Mouse (Mus musculus) thymus, postnatal 10 days (tissue): ENCODE data around the gene Scgb1a1.
A peak's percentile ranks its signal among the peaks of the same experiment; 100 is the strongest.
"Not testable (repeated sequence)": the region's sequence is repeated elsewhere in the genome, so short reads cannot be mapped to it uniquely, and the experiment has no call there.

Experiments
- DNase-seq, 2 experiments: peaks; one replicate each; pipeline ENCODE4 v3.0.0; 2021; ENCODE audit warnings: low spot score in 2 of 2

Scgb1a1 gene

GRCm38 (mm10) chr19:9100297-9101061 lies 12.7 kb upstream of the Scgb1a1 start:
- DNase-seq = no peak

- no peak for DNase-seq
These were observed 12.0 kb upstream of the Scgb1a1 start for GRCm38 (mm10) chr19:9099751-9100150.

- DNase-seq = no peak
These were observed 9.7 kb upstream of the Scgb1a1 start for GRCm38 (mm10) chr19:9097441-9097840.

GRCm38 (mm10) chr19:9095111-9095510 lies 7.4 kb upstream of the Scgb1a1 start:
- DNase-seq = no peak

GRCm38 (mm10) chr19:9090709-9091108 lies 3.0 kb upstream of the Scgb1a1 start:
- DNase-seq = no peak

- no peak for DNase-seq
These were observed 2.4 kb upstream of the Scgb1a1 start for GRCm38 (mm10) chr19:9090191-9090590.

GRCm38 (mm10) chr19:9083892-9084291 lies 3.9 kb downstream of the Scgb1a1 start:
- DNase-seq = not testable (repeated sequence)

GRCm38 (mm10) chr19:9083010-9083355 lies 4.8 kb downstream of the Scgb1a1 start:
- DNase-seq = no peak

GRCm38 (mm10) chr19:9082191-9083009 lies 5.4 kb downstream of the Scgb1a1 start:
- DNase-seq = peak; percentile 65 to 87

GRCm38 (mm10) chr19:9081311-9082190 lies 6.2 kb downstream of the Scgb1a1 start:
- DNase-seq = no peak

GRCm38 (mm10) chr19:9079916-9080315 lies 7.8 kb downstream of the Scgb1a1 start:
- DNase-seq = no peak

- no peak for DNase-seq
These were observed 10.6 kb downstream of the Scgb1a1 start for GRCm38 (mm10) chr19:9076982-9077660.

GRCm38 (mm10) chr19:9076035-9076434 lies 11.7 kb downstream of the Scgb1a1 start:
- DNase-seq = no peak

- DNase-seq = no peak
These were observed 12.2 kb downstream of the Scgb1a1 start for GRCm38 (mm10) chr19:9075558-9075957.

GRCm38 (mm10) chr19:9074424-9074823 lies 13.3 kb downstream of the Scgb1a1 start:
- no peak for DNase-seq

- DNase-seq = no peak
These were observed 13.9 kb downstream of the Scgb1a1 start for GRCm38 (mm10) chr19:9073776-9074411.

GRCm38 (mm10) chr19:9072157-9072530 lies 15.6 kb downstream of the Scgb1a1 start:
- DNase-seq = no peak

- no peak for DNase-seq
These were observed 16.2 kb downstream of the Scgb1a1 start for GRCm38 (mm10) chr19:9071456-9072156.

GRCm38 (mm10) chr19:9070316-9070715 lies 17.4 kb downstream of the Scgb1a1 start:
- DNase-seq = no peak

- no peak for DNase-seq
These were observed 18.0 kb downstream of the Scgb1a1 start for GRCm38 (mm10) chr19:9069687-9070307.
